Mouse (Mus musculus): Measurements from ENCODE around the gene Tril. TPM values are rescaled to one million over a fixed set of nuclear protein-coding genes. Genes with fewer than 3 reads are reported as not detected.

Tril gene
- total RNA-seq (2012; rRNA removed) (not detected in 2 replicates), total RNA-seq (2014; rRNA removed) (not detected in 2 replicates), polyA plus RNA-seq (2012; ENCODE audit: insufficient read length, low read depth) (not detected in 2 replicates)

DNA sequence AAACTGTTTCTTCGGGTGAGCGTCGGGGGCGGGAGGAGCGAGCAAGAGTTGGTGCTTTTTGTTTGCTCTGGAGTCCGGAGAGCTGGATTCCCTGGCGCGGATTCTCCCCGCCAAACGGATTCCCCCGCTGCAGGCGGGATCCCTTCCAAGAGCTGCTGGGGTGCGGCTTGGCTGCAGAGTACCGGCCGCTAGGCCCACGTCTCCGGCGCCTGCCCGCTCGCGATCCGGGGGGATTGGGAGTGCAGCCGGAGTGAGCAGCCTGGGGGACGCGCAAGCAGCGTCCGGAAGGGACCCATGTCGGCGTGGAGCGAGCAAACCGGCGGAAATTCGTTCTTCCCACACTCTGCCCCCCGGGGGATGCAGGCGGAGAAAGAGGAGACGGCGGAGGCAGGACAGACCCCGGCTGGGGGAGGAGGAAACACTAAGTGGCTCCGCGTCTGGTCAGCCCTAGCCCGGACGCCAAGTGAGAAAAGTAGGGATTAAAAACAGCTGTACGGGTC lies at the start of gene Tril:
Tril (minus strand) TSS at position 345 of the 500 bp plus-strand sequence.
- H3K9ac ChIP-seq (ENCODE audit: insufficient read depth, low read depth): no peak within 1 kb of the TSS
- H3K4me2 ChIP-seq (ENCODE audit: insufficient read depth, low read depth, poor library complexity, severe bottlenecking): no peak within 1 kb of the TSS
- TF ChIP-seq BHLHE40 (IDR thresholded peaks at IDR 0.05; ENCODE audit: low read depth, low read length): no peak
- no peak for TF ChIP-seq KAT2A (IDR thresholded peaks at IDR 0.05; ENCODE audit: insufficient replicate concordance, low read length)
- no peak for TF ChIP-seq MAX (IDR thresholded peaks at IDR 0.05; ENCODE audit: low read length)
- TF ChIP-seq MYC (IDR thresholded peaks at IDR 0.05; ENCODE audit: low read depth, low read length): no peak
- TF ChIP-seq PAX5 (IDR thresholded peaks at IDR 0.05; ENCODE audit: low read length): no peak
- no peak for TF ChIP-seq IRF4 (IDR thresholded peaks at IDR 0.05; ENCODE audit: low read depth, low read length)
- TF ChIP-seq ZMIZ1 (IDR thresholded peaks at IDR 0.05; ENCODE audit: low read depth, low read length): no peak
- no peak for TF ChIP-seq RAD21 (IDR thresholded peaks at IDR 0.05; ENCODE audit: low read depth, low read length)
- no peak for TF ChIP-seq USF1 (IDR thresholded peaks at IDR 0.05; ENCODE audit: low read depth, low read length)
- no peak for TF ChIP-seq CTCF (conservative IDR thresholded peaks at IDR 0.05 in 1 of 2, IDR thresholded peaks at IDR 0.05 in 1 of 2; ENCODE audit: low read depth in 2 of 2, low read length in 2 of 2)
- TF ChIP-seq ZKSCAN1 (IDR thresholded peaks at IDR 0.05; ENCODE audit: borderline replicate concordance, low read depth, low read length): no peak
- no peak for TF ChIP-seq UBTF (IDR thresholded peaks at IDR 0.05; ENCODE audit: low read depth, low read length)
- TF ChIP-seq GABPA (IDR thresholded peaks at IDR 0.05; ENCODE audit: insufficient replicate concordance, low read depth, low read length): no peak
- H3K4me1 ChIP-seq (ENCODE audit: control insufficient read depth in 1 of 2, insufficient read depth in 2 of 2): no peaks in the 10 kb centered on the region
- in situ Hi-C loops (cut with MboI; ENCODE audit: low pct_ligation_motif_present, low pct_unique_long_range_greater_than_20kb, low sequenced_read_pairs): no loop called here
- dilution Hi-C loops (cut with MboI; ENCODE audit: extremely low pct_ligation_motif_present, extremely low pct_unique_long_range_greater_than_20kb, low sequenced_read_pairs): no loop called here
- H3K27me3 ChIP-seq (replicated peaks): no peaks in the 10 kb centered on the region
- peaks cover 25% of the 10 kb centered on the region for H3K9me3 ChIP-seq (replicated peaks; ENCODE audit: low read length)
- no peak within 1 kb of the TSS for H3K27ac ChIP-seq (ENCODE audit: insufficient read depth, low read depth)
- H3K4me3 ChIP-seq (replicated peaks in 1 of 3; ENCODE audit: low read depth in 2 of 3, low read length in 2 of 3, poor library complexity in 1 of 3): no peak within 1 kb of the TSS
- no peaks in the 10 kb centered on the region for H3K36me3 ChIP-seq (replicated peaks in 1 of 2; ENCODE audit: control insufficient read depth in 1 of 2, insufficient read depth in 1 of 2, low read length in 1 of 2)
- no peaks in the 10 kb centered on the region for H3K79me2 ChIP-seq (replicated peaks; ENCODE audit: control insufficient read depth, extremely low read depth, insufficient read depth, poor library complexity, severe bottlenecking)
- no peak for DNase-seq (ENCODE audit: extremely low read depth)

DNA sequence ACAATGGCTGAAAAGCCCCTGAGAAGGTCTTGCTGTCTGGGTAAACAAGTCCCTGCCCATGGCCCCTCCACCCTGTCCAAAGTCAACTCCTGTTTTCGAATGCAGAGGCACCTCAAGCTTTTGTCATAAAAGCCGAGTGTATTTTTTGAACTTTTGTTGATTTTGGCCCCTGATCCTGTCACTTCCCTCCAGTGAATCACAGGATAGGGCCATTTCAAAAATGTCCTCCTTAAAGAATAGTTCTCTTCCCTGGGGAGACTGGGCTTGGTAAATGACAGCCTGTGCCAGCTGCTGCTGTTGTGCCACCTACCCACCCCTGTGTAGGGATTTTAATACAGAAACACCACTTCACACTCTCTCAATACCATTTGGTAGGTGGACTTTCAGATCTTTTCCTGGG lies 42.4 kb upstream of the Tril start:
- Histone ChIP-seq H3K4me3 (replicated peaks in 1 of 3; ENCODE audit: low read depth in 2 of 3, low read length in 2 of 3, poor library complexity in 1 of 3) (no peak overlapping the region), H3K9me3 (replicated peaks; ENCODE audit: low read length) (no peaks in the 10 kb centered on the region), H3K36me3 (replicated peaks in 1 of 2; ENCODE audit: control insufficient read depth in 1 of 2, insufficient read depth in 1 of 2, low read length in 1 of 2) (no peaks in the 10 kb centered on the region), H3K4me1 (ENCODE audit: control insufficient read depth in 1 of 2, insufficient read depth in 2 of 2) (no peaks in the 10 kb centered on the region), H3K79me2 (replicated peaks; ENCODE audit: control insufficient read depth, extremely low read depth, insufficient read depth, poor library complexity, severe bottlenecking) (no peaks in the 10 kb centered on the region), H3K27me3 (replicated peaks) (no peaks in the 10 kb centered on the region), H3K9ac (ENCODE audit: insufficient read depth, low read depth) (no peak overlapping the region), H3K27ac (ENCODE audit: insufficient read depth, low read depth) (no peak overlapping the region), H3K4me2 (ENCODE audit: insufficient read depth, low read depth, poor library complexity, severe bottlenecking) (no peak overlapping the region)
- in situ Hi-C loops (cut with MboI; ENCODE audit: low pct_ligation_motif_present, low pct_unique_long_range_greater_than_20kb, low sequenced_read_pairs): no loop called here
- dilution Hi-C loops (cut with MboI; ENCODE audit: extremely low pct_ligation_motif_present, extremely low pct_unique_long_range_greater_than_20kb, low sequenced_read_pairs): no loop called here
- TF ChIP-seq POLR2AphosphoS2 (IDR thresholded peaks at IDR 0.05; ENCODE audit: low read depth, low read length) (no peak), USF1 (IDR thresholded peaks at IDR 0.05; ENCODE audit: low read depth, low read length) (no peak), RAD21 (IDR thresholded peaks at IDR 0.05; ENCODE audit: low read depth, low read length) (no peak), ZC3H11A (IDR thresholded peaks at IDR 0.05; ENCODE audit: low read depth, low read length) (no peak), UBTF (IDR thresholded peaks at IDR 0.05; ENCODE audit: low read depth, low read length) (no peak), TCF12 (IDR thresholded peaks at IDR 0.05; ENCODE audit: low read depth, low read length) (no peak), HCFC1 (IDR thresholded peaks at IDR 0.05; ENCODE audit: low read depth, low read length) (no peak), CHD2 (IDR thresholded peaks at IDR 0.05; ENCODE audit: low read length) (no peak), ZNF384 (IDR thresholded peaks at IDR 0.05; ENCODE audit: low read depth, low read length) (no peak), ZMIZ1 (IDR thresholded peaks at IDR 0.05; ENCODE audit: low read depth, low read length) (no peak), KAT2A (IDR thresholded peaks at IDR 0.05; ENCODE audit: insufficient replicate concordance, low read length) (no peak), EP300 (IDR thresholded peaks at IDR 0.05; ENCODE audit: low read length) (no peak), ETS1 (conservative IDR thresholded peaks at IDR 0.05; ENCODE audit: low read depth, low read length) (no peak), ELF1 (IDR thresholded peaks at IDR 0.05; ENCODE audit: low read depth, low read length) (no peak), SIN3A (IDR thresholded peaks at IDR 0.05; ENCODE audit: low read length) (no peak), JUND (conservative IDR thresholded peaks at IDR 0.05; ENCODE audit: low read depth, low read length) (no peak), SMC3 (IDR thresholded peaks at IDR 0.05; ENCODE audit: low read depth, low read length) (no peak)
- DNase-seq (ENCODE audit: extremely low read depth): no peak
